Mouse (Mus musculus) layer of hippocampus, postnatal 36 days (tissue): ENCODE results near the gene Gm826. TPM values are rescaled to one million over a fixed set of nuclear protein-coding genes. Genes with fewer than 3 reads are reported as not detected.

Experiments used
- DNase-seq, 2 experiments: peaks; one replicate each; pipeline ENCODE4 v3.0.0; 2022
- total RNA-seq, 2 experiments: library from RNA; stranded (reverse); gene quantifications; 2 replicates each; pipeline ENCODE4 v1.2.3; 2021

Gene Gm826
- total RNA-seq: not detected

DNA sequence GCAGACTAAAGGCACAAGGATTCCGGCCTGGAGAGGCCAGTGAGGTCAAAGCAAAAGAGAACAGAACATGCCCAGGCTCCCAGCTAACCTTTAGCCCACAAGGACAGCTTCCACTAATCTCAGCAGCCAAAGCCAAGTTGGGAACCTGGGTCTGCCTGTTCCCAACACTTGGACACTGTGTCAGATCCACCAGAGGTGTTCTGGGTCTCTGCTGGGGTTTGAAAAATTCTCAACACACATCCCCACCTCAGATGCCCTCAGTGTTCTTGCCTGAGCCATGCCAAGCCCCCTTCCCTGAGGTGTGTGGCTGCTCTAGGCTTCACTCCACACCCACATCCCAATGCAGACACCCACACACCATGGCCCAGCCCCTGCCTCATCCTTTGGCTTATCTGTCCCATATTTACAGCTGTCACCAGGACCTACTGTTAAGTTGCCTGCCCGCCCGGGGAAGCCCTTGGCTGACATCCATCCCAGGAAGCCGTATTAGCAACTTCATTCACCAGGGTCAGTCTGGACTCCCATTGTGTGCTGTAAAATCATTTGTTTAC lies at the start of gene Gm826:
Gm826 (minus strand) TSS at position 52 of the 551 bp plus-strand sequence.
- no peak for DNase-seq

- DNase-seq: no peak
These were observed 49.5 kb upstream of the Gm826 start for GRCm38 (mm10) chr2:160383418-160383817.

- DNase-seq: no peak
These were observed 44.3 kb upstream of the Gm826 start for GRCm38 (mm10) chr2:160378271-160378670.

GRCm38 (mm10) chr2:160376236-160376635 lies 42.3 kb upstream of the Gm826 start:
- DNase-seq: no peak

DNA sequence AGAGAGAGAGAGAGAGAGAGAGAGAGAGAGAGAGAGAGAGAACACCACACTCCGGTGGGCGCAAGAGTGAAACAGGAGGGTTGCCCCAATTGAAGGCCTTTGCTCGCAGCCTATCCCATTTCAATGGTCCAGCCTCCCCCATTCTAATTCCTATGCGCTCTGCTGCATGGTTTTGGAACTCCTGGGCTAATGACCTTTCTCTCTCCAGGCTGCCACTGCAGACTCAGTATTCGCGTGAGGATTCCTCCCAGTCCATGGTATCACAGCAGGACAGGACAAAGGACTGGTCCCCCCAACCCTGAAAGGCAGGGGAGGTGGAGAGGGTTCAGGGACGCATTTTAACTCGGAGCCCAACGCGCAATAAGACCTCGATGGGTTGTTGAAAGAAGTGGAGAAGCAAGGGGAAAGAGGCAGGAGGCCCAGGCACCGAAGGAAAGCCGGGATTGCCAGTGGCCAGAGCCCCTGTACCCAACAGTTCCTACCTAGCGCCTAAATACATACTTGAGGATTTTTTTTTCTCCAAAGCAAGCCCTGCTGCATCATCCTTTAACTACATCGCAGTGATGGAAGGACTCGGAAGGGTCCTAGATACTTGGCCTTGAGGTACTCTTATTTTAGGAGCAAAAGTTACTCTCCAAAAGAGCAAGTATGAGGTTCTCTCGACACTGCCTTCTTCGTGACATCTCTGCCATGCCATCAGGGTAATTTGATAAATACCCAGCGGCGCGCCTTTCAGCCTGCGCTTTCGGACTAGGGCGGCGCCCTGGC lies 35.9 kb upstream of the Gm826 start:
- no peak for DNase-seq

DNA sequence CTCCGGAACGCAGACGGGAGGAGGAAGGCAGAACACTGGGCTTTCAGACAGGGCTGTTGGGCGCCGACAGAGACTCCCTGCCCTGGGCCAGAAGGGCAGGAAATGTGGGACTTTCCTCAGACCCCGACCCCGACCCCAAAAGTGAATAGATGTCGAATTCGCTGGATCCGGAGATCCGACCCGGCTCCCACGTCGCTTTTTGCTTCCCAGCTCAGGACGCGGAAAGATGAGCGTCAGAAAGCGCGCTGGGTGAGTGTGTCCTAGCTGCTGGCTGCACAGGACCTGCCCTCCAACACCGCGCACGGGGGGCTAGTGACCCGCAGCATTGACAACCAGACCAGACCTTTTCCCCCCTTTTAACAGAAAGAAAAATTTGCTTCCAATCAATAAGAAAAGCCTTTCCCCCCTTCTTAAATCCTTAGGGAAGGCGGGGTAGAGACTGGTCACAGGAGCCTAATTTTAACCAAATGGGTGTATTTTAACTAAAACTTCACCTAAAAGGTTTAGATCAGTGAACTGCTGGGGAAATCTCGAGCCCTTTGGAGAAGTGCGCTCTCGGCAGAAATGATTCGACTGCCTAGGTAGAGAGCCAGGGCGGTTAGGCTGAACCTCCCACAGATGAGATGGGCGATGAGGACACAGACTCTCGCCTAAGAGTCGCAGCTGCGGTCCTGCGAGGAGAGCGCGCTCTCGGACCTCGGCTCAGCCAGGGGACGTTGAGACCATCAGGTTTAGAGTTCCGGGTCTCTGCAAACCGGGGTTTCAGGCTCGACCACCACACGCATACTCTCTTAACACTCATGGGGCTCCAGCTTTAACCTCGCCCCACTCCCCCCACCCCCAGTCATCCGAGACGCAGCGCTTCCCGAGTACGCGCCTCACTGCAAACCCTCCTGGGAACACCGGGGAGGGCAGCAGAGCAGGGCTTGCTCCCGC lies 34.7 kb upstream of the Gm826 start:
- no peak for DNase-seq

- DNase-seq: peak; percentile 89
These were observed 33.7 kb upstream of the Gm826 start for GRCm38 (mm10) chr2:160367448-160368208.

DNA sequence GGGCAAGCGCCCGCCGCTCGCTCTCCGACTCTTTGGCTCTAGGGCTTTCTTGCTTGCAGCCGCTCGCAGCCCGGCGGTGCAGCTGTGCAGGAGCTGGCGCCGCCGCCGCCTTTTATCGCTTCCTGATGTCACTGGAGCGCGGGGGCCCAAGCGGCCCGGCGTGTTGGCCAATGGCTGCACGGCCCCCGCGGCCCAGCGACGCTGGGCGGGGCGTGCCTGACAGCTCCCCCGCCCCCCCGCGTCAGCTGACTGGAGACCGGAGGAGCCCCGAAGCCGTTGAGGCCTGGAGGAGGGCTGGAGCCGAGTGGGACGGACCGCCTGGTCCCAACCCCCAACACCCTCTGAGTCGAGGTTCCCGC lies 33.0 kb upstream of the Gm826 start, which contains the start of gene Mafb:
Mafb (minus strand) TSS at position 86 of the 359 bp plus-strand sequence.
- DNase-seq: peak; percentile 85

DNA sequence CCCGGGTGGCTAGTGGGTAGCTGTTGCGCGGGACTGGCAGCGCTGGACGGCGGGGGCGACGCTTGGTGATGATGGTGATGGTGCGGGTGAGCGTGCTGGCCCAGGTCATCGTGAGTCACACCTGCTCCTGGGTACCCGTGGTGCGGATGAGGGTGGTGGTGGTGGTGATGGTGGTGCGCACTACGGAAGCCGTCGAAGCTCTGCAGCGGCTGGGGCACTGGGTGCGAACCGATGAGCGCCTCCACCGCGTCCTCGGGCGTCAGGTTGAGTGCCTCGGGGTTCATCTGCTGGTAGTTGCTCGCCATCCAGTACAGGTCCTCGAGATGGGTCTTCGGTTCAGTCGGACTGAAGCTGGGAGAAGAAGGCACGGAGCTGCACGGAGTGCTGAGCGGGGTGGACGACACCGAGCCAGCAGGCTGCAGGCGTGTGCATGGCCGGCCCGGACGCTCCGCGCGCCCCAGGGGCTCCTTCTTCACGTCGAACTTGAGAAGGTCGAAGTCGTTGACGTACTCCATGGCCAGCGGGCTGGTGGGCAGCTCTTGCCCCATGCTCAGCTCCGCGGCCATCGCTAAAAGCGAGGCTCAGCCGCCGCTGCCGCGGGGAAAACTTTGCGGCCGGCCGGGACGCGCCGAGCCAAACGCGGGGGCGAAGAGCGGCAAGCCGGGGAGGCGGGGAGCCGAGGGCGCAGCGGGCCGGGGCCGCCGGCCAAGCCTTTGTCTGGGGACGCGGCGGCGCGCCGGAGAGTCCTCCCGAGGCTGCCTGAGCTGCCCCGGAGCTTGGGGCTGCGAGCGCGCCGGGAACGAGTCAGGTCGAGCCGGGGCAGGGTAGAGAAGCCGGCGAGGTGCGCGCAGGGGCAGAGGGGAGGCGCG lies 32.4 kb upstream of the Gm826 start:
- no peak for DNase-seq

DNA sequence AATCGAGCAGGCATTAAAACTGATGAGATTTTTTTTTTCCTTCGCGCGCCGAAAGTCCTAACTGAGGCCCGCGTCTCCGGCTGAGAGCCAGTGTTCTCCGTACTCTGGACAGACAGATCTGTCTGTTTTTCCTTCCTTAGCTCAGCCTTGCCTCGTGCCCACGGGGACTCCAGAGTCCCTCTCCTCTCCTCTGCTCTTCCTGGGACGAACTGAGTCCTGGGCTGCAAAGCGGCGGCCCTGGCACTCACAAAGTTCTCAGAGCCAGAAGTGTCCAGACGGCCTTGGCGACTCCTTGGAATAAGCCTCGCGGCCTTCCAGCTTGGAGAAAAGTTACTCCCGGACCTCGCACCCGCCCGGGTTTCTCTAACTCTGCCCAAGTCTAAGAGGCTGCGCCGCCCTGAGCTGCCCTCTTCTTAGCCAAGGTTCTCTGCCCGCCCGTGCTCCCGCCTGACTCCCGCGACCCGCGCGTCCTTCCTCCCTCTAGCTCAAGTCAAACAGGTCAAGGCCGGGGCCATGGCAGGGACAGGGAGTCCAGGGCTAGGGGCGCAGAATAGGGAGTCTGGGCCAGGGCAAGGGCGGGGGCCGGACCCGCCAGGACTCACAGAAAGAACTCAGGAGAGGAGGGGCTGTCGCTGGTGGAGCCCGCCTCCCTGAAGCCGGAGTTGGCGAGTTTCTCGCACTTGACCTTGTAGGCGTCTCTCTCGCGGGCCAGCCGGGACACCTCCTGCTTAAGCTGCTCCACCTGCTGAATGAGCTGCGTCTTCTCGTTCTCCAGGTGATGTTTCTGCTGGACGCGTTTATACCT lies 31.3 kb upstream of the Gm826 start:
- no peak for DNase-seq

DNA sequence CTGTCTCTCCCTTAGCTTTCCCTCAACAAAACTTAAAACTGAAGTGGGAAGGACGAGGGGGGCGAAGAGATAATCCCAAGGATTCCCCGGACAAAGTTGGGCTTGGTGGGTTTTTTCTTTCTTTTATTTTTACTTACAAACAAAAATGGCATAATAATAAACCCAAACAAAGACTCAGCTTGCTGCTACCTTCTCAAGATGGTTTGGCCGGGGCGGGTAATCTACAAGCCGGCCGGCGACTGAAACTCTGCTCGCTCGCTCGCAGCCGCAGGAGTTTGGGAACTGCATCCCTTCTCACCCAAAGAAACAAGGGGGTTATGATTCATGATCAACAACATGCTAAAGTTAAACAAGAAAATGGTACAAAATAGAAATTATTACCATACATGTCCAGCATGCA lies 30.7 kb upstream of the Gm826 start:
- no peak for DNase-seq

DNA sequence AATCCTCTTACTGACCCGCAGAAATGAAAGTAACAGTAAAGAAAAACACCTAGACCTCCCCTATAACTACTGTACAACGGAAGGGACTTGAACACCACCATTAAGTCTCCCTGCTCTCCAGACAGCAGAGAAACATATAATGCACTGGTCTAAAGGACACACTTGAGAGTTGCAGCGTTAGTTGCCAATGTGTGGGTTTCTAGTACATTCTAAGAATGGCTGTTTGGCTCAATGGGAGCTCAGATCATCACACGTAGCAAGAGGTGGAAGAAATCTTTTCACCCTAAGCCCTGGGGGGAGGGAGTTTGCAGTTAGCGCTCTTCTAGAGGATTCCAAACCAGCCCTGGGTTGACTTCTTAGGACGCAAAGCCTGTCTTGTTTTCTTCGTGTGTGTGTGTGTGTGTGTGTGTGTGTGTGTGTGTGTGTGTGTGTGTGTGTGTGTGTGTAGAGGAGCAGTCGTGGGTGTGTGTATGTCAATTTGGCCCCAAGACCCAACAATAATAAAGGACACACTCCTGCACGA lies 30.2 kb upstream of the Gm826 start:
- no peak for DNase-seq

DNA sequence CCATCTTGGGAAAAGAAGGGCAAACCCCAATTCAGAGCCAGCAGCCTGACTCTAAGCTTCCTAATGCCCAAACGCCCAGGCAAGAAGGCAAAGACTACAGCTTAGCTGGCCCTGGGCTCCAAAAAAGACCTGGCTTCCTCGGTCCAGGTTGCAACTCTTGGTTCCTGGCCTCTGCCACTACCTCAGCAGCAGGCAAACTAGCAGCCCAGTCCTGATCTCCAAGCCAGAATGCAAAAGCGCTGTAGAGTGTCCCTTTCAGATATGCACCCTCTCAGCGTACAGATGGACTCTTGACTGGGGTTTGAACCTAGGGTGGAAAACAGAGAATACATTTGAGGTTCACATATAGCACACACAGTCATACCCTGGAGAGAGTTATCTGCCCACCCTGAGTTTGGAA lies 29.2 kb upstream of the Gm826 start:
- DNase-seq: no peak

DNA sequence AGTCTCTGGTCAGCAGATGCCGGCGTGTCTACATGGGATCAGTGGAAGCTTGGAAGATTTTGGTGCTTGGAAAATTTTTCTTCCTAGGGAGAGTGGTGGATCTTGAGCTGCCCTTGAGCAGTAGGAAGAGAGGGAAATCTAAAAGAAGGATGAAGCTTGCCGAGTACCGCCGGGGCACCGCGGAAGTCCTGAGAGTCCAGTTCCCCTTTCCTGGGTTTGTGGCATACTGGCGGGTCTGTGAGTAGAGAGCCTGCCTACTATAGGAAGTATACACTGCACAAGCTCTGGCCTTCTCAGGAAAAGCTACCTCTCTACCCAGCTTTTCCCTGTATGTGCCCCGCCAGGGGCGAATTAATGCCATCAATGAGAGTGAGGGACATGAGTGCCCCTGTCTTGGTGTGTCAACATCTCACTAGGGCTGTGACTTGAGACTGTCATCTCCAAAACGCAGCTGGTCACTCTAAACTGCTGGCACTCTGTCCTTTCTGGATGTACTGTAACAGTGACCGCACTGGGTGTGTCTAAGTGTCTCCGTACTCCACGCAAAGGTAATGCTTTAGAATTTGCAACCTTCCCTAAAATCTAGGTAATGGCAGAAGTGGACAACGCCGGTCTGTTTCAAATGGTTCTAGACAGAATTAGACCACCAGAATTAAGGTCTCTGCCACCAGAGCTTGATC lies 27.6 kb upstream of the Gm826 start:
- no peak for DNase-seq

DNA sequence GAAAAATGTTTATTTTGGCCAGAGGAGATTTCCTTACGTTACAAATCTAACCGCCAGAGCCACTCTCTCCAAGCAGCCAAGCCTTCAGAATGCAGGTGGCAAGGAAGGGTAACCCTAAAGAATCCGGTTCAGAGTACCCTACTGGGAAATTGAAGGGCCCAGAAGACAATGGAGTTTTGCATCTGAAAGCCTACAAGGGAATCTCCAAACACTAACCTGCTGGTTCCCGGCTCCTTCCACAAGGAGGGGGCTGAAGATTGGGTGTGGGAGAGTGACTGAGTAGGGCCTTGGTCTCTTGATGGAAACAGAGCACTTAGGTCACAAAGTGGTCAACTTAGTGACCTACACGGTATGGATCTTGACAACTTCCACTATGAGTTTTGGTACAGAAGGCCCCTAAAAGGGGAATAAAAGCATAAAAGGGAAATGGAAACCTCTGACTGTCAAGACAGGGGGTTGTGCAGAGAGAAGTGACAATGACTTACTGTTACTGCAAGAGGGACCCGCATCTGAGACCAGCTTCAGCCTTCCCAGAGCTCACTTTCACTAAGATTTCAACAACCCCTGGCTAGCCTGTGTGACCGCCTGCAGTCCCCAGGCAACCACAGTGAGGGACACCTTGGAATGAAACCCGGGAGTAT lies 26.4 kb upstream of the Gm826 start:
- no peak for DNase-seq

DNA sequence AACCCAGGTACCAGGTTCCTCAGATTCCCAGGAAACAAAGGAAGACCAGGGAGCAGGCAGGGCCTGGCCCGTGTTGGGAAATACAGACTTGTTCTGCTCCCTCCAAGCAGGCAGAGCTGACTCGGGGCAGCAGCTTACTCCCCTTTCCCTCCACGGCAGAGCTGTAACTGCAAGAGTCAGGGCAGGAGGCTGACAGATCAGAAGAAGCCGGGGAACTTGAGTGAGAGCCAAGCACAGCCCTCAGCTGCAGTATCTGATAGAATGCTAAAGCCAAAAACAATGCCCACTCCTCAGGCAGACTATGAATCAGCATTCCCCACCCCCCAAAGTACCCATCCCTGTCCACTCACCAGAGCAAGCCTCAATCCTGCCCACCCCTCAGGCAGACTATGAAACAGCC lies 24.9 kb upstream of the Gm826 start:
- no peak for DNase-seq

GRCm38 (mm10) chr2:160357442-160357841 lies 23.5 kb upstream of the Gm826 start:
- DNase-seq: no peak

DNA sequence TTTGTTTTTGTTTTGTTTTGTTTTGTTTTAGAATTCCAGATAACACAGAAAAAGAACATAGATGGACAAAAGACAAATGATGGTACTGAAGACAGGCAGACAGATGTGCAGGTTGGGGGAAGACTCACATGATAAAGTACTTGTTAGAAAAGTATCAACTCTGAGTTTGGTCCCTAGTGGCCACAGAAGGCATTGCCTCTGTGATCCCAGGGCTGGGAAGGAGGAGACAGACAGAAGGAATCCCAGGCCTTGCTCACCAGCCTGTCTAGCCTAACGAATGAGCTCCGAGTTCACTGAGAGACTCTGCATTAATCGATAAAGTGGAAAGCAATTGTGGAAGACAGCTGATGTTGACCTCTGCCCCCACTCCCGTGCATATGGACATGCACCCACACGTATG lies 22.2 kb upstream of the Gm826 start:
- DNase-seq: no peak

- no peak for DNase-seq
These were observed 20.4 kb upstream of the Gm826 start for GRCm38 (mm10) chr2:160354319-160354718.
